Mouse (Mus musculus) frontal cortex, postnatal 10 days (tissue): ENCODE measurements at regions not wholly inside any gene's neighbourhood (a gene's known extent, or its start where the extent isn't known, plus 50 kb on each side); places are given as distances from the start of the nearest gene placed in this dataset.

Experiments
- DNase-seq, 2 experiments: peaks; one replicate each; pipeline ENCODE4 v3.0.0; 2022; ENCODE audit warnings: low spot score in 2 of 2, mixed read lengths in 1 of 2

DNA sequence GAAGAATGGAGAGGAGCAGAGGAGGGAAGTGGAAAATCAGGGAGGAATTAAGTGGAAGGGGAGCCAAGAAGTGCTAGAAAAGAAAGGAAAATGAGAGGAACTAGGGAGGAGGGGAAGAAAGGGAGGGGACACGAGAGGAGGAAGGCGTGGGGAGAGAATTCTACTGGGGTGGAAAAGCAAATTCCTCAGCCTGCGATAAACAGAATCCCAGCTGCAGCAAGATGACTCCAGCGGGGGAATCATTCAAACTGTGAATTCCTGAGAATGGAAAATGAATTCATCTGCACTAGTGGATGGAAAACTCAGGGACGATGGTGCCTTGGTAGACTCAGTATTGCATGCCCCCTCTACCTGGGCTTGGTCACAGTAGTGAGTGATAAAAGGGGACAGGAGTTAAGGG is 322.6 kb downstream of the Bcor start:
- no peak for DNase-seq

DNA sequence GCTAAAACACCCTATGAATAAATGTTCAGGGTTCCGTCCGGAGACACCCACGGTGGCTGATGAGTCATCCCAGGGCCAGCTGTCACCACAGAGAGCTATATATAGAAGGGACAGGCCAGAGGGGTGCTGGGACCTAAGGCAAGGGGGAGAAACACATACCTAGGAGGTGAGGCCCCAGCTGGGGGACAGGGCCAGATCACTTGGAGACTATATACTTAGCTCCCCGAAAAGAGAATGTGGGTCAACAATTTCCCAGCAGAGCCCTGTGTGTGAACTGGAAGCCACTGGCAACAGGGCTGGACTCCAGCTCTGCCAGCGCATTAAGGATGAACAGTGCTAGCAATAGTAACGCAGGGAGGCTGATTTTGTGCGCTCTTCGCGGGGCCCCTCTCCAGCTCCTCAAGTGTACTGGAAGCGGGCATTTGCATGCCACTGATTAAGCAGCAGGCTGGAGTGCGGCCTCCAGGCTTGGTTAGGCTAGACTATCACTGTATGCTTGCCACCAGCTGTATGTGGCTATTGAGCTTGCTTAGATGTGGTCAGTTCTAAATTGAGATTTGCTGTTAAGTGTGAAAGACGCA is 320.4 kb downstream of the Bcor start:
- DNase-seq: no peak

DNA sequence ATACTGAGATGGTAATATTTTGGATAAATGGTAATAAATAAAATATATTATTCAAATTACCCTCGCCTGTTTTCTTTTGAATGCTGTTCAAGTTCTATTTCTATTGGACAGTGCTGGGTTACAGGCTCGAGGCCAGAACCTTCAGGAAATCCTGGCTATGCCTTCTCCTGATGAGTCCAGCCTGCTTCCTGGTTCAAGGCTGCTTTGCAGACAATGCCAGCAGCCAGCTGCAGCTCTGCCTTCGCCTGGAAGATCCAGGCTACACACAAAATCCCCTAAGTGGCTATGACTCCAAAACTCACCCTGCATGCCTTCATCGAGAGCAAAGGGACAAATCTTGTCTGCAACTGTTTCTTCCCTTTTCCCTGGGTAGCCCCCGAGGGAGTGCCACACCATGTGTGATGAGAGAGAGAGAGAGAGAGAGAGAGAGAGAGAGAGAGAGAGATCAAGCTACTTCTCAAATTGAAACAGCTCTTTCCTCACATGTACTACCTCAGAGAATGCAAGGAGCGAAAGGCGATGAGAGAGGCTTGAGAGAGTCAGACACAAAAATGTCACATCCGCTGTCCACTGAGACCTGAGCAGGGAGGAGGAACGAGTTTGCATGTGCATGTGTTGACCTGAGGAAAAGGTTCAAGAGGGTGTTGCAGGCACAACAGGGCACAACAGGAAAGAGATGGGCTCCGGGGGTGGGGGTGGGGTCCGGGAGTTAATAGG is 319.7 kb downstream of the Bcor start:
- no peak for DNase-seq

DNA sequence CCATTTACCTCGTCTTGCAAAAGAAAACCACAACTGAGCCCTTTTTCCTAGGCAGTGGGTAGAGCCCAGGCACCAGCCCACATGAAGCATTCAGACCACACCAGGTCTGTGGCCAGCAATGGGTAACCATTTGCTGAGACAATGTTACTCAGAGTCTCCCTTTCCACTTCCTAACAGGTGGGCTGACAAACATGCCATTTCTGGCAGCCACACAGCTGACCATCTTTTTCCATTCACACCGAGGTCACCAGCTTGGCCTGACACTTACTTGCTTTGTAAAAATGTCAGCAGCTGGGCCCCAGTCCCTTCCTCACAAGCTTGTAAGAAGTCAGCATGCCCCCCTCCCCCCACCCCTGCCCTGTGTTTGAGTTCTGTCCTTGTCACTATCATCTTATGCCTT is 314.6 kb downstream of the Bcor start:
- no peak for DNase-seq

DNA sequence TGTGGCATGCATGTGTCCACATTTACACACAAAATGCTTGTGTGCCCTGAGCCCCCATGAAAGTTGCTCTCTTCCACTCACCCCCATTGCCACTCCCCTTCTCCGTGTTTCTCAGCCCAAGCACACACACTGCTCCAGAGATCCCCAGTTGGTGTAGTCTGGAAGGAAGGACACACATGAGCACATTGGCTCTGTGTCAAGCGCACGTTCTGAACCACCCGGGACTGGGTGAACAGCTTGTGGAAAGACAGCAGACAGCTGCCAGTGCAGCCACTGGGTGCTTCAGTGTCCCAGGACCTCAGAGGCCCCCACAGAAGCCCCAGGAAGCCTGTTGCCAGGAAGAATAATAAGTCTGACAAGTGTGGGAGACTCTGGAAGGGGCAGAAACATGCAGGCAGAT is 304.2 kb downstream of the Bcor start:
- DNase-seq: no peak

DNA sequence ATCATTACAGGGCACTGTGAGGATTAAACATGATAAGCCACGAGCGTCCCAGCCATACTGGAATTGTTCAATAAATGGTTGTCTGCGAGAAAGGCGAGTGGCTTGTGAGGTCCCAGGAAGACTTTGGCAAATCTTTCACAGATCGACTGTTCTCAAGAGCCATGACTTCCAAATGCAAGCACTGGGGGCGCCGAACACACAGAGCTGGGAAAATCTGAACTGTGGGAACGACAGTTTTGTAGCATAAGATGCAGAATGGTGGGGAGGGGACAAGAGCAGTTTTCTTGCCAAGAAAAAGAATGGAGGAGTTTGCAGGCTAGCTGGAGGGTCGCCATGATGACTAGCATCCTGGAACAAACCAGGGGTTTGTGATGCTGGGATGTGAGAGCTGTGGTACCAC is 300.8 kb downstream of the Bcor start:
- DNase-seq: peak in 1 of 2 experiments; percentile 14

DNA sequence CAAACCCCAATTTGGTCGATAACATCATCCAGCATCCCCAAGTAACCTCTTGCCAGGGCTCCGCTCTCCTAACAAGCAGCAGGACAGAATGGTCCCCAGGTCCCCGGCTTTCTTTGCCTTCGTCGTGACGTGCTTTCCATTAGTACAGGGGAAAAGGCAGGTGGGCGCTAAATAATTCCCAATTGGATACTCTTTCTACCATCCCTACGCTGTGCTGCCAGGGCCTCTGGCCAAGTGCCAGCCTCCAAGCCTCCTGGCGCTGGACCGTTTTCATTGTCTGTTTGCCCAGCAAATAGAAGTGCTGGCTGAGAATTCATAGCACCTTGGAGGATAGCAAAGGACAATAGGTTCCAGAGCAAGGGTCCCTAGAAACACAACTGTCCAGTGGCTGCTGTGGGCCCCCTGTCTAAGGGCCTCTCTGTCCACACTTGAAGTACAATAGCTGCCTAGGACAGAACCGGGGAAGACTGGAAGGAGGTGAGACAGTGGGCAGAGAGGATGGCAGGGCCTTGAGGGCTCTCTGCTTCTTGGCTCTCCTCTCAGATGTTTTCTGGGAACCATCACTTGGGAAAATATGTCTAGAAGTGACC is 298.9 kb downstream of the Bcor start:
- DNase-seq: no peak

DNA sequence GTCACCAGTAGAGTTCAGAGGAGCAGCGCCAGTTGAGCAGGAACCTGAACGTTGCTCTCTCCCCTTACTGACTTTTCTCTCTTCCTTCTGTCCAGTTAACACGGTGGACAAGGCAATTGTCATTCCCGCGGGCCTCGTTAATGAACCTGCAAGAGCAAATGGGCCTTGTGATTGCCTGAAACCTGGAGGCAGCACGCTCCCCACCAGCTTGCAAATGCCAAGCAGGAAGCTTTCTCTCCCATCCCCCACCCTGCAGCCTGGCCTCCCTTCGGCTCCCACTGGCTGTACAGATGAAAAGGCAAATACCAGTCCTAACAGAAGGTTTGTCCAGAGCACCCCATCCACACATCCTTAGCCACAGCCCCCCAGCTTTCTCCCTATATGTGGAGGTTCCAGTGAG is 298.3 kb downstream of the Bcor start:
- no peak for DNase-seq

DNA sequence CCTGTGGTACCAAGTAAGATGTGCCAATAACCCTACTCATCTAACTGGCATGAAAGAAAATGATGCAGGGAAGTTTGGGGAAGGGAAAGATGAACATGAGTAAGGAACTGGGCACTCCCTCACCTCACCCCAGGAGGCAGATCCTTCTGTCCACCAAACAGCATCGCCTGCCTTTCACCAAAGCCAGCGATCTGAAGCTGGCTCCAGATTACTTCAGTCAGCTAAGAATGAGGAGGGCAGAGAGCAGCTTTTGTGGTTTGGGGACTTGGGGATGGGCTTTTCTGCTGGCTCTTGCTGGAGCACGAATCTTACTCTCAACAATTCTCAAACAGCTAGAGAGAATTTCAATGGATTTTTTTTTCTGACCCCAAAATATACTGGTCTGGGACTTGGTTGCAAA is 297.0 kb downstream of the Bcor start:
- DNase-seq: no peak

DNA sequence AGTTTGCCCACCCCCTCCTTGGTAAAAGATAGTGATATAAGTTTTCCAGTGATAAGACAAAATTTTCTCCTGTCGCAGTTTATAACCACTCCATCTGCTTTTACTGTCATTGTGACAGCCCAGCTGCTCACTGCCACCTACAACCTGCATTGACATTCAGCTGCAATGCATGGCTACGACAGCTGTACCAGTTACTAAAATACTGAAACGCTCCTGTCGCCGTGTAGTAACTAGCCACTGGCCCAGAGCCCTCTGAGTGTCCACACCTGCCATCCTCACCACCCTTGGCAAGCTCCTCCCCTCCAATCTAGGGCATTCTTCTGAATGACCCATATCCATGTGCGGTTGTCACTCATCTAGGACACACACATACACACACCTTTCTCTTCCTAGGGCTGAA is 286.2 kb downstream of the Bcor start:
- DNase-seq: no peak

DNA sequence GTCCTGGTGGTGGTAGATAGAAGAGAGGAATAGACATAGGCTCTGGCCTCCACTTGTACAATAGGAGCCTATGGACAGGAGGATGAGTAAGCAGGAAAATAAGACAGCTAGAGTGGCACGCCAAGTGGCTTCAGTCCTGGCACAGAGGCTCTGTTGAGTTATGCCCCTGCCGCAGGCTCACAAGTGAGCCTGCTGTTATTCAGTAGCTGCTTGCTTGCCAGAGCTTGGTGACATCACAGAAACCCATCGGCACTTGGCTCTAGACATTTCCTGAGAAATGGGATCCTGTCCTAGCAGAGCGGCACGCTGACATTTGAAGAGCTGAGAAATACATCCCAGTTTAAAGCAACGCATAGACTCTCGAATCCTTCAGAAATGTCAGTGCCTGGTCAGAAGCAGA is 283.5 kb downstream of the Bcor start:
- DNase-seq: no peak

DNA sequence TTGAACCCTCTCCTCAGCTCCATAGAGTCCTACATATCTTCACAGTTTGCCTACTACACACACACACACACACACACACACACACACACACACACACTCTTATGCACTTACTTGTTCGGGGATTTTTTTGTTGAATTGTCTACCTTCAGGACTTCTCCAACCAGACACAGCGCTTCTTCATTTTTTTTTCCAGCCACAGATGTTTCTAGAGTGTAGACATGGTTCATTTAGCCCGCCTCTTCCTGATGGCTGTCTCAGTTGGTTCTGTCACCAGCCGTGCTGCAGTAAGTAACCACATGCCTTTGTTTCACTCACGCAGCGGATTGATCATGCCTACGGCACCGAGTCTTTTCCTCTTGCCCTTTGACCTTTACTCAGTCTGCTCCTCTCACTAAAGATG is 282.1 kb downstream of the Bcor start:
- DNase-seq: no peak

DNA sequence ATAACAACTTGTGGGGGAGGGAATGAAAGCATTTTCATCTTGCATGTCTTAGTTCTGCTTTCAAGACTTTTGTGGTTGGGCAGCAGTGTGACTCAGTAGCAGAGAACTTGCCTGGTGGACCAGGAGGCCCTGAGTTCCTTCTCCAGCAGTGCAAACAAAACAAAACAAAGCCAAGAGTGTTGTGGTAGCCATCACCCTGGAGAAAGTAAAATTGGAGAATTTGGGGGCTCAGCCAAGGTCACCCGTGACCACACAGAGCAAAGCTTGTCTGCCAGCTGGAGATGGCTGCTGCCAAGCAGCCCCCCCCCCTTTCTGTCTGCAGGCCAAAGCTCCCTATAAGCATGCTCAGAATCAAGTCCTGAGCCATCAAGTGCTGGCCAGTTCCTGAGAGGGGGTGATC is 279.2 kb downstream of the Bcor start:
- DNase-seq: no peak

DNA sequence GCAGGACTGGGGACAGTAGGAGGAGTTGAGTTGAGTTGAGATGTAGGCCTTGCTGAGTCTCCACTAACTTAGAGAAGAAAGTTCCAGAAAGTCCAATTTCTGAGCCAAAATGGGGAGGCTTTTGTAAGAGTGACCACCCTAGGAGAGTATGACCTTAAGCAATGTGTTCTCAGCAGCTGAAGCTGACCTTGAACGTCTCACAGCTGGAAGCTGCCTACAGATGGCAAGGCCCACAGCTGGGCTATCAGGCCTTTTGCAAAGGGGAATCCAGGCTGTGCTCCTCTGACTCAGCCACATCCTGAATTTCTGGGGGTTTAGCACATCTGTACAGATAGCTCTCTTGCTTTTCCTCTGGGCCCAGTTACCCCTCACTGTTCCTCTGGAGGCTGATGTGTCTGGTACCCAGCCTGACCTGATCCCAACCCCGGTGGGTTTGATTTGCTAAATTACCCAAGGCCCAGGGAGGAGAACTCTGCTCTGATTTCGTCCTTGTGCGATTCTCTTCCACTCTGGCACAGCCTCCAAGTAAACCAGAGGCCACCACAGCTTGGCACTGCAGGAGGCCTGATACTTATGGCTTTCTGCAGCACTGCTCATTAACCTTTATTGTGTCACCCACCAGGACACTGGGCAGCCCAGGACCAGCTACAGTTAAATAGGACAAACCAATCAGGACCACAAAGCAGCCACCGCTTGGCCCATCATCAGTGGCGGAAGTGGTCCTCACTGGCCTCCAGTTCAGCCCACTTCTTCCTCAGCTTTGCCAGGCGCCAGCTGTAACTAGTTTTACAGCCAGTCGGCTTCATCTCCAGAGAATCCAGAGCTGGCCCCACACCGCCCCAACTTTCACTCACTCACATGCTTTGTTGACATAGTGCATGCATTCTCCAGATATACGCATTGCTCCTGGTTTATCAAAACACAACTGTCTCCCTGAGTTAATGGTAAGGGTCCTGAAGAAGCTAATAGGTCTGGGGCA is 276.1 kb downstream of the Bcor start:
- no peak for DNase-seq

DNA sequence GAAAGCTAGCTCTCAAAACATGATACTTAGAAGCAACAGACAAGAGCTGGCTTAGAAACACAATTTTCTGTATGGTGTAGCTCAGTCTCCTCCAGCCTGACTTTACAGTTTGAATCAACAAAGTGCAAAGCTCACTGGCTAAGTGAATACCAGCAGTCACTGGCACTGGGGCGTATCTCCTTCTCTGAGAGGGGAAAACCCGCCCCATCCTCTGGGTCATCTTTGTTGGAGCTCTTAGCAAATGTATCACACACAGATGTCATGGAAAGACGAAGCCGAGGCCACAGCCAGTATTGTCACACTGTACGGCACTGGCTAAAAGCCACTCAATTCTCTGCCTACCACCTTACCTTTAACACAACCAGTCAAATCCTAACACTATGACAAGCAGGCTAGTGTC is 267.8 kb downstream of the Bcor start:
- no peak for DNase-seq

DNA sequence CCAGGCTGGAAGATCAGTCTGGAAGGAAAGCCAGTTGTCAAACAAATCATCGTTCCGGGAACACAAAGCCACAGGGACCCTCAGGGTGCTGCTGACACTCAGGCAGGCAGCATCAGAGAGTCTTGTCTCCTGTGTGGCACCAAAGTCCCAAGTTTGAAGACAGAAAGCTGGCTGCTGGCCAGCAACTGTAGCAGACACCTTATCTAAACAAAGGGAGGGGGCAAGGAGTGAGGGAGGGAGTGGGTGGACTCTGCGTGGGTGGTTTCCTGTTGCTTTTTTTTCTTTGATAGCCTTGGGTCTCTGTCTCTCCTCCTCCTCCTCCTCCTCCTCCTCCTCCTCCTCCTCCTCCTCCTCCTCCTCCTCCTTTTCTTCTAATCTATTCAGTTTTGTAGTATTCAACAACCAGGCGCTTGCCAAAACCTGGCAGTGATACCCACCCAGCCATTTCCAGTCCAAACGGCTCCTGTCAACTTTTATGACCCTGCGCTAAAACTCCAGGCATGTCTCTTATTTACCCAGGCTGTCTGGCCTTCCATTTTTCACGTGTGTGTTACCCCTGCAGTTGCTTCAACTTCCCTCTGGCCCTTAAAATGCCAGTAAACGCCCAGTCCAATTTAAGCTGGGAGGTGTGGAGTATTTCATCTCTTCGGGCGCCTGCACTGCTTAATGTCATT is 266.4 kb downstream of the Bcor start:
- no peak for DNase-seq

DNA sequence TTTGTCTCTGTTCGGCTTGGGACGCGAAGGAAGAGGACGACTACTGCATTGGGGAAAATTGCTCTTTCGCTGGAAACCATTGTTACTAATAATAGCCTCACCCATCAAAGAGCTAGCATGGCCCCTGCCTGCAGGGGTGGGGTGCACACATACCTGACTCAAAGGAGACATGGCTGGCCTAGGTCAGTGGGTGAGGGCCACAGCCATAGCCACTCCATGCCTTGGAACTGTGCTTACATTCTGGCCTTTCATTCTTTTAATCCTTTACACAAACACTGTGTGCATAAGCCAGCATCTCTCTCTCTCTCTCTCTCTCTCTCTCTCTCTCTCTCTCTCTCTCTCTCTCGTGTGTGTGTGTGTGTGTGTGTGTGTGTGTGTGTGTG is 265.9 kb downstream of the Bcor start:
- no peak for DNase-seq

DNA sequence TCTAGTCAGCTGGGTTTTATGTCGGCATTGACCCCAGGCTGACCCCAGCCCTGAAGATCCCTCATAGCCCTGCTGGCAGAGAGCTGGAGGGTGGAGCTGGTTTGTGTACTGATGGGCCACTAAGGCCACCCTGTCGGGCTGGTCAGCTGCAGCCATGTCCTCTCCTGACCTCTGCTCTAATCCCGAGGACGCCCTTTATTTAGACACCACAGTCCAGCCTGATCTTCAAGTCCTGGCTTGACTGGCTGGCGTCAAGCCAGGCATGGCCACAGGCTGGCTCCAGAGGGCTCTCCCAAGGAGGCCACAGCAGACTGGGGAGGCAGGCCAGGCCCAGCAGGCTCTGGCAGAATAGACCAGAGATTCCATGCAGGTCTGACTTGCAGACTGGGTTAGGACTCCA is 264.8 kb downstream of the Bcor start:
- DNase-seq: no peak

DNA sequence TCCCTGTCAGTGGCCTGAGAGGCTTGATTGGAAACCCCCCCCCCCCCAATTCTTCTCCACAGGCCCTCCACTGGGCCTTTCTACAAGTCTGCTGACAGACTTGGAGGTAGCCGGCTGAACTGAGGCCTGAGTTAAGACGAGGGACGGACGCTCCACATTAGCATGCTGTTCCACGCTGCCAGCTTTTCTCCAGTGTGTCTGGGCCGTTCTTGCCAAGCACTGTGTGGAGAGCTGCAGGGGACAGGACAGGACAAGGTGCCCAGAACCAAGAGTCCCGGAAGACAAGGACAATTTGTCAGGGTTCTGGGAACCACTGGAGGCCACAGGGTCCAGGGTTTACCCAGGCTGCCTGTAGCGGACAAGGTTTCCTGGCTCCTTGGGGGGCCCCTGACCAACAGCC is 261.9 kb downstream of the Bcor start:
- DNase-seq: no peak

DNA sequence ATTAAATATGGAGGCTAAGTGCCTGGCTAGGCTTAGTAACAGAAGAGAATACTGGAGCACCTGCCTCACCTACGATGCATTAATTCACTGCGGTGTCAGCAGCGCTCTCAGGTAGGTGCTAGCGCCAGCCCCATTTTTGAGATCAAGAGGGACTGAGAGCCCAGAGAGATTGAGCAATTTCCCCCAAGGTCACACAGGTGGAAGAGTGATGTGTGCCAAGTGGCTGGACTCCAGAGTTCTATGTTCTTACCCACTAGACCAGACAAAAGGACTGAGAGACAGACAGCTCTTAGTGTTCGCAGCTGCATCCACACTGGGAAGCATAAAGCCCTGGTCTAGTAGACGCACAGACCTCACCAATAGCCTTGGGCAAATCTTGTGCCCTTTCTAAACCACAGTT is 261.1 kb downstream of the Bcor start:
- no peak for DNase-seq

DNA sequence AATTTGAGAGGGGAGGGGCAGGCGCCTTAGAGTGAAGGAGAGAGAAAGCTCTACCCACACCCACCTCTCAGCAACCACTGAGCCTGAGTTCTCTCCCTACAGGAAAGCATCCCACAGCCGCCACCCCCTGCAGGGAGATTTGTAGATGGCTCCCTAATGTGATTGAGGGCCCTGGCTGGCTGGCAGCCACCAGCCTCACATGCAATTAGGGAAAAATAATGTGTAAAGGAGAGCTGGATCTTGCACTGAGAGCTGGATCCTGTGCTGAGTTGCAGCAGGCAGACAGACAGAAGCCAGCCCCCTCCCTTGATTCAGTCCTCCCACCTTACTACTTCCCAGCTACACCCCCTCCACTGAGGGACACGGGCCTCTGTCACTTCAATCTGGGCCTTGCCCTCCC is 260.2 kb downstream of the Bcor start:
- DNase-seq: no peak

DNA sequence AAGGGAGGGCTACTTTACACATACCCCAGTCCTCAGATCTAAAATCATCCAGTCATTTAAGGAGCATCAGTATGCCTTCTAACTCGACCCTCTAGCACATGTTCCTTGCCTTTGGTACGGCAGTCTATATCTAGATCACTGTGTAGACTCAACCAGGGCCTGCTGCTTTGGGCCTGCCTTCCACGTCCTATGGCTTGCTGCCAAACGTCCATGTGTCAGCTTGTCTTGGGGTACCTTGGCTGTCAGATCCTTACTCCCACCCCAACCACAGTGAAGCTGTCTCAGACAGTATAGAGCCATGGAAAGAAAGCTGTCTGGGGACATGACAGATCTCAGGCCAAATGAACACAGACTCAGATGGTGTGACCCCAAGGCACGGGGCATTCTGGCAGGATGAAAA is 258.4 kb downstream of the Bcor start:
- no peak for DNase-seq
